16 mouse cellular contexts compared by ENCODE assay signal in genomic region chr3:37804941-37805804, GRCm38 (mm10).
DNase-seq lines count a peak whose midpoint lies in the region; ATAC-seq and TF ChIP-seq lines count a peak whose summit lies in the region.
"Had no signal": no experiment of that assay in that cellular context is flagged by ENCODE, and none has a peak within 500 bp of the region (broad histone marks: within the 10 kb centered on the region; RNA-seq: fewer than 3 reads in every experiment).

No protein-coding gene starts in this region.

- H3K4me2 ChIP-seq in forebrain, postnatal 0 days (ENCODE audit: low read depth) = no peak overlapping the region
- no peak overlapping the region for H3K4me2 ChIP-seq in forebrain, embryonic 15.5 days (replicated peaks)
- H3K4me2 ChIP-seq in limb, embryonic 15.5 days = no peak overlapping the region
- H3K4me2 ChIP-seq: hindbrain, embryonic 15.5 days had no signal

- no peak overlapping the region for H3K27ac ChIP-seq in forebrain, postnatal 0 days (ENCODE audit: low read depth, low read length)
- no peak overlapping the region for H3K27ac ChIP-seq in forebrain, embryonic 15.5 days (replicated peaks)
- H3K27ac ChIP-seq in limb, embryonic 15.5 days = peak overlapping the region; percentile 65
- H3K27ac ChIP-seq: hindbrain, embryonic 15.5 days; stomach, postnatal 0 days had no signal

- H3K27me3 ChIP-seq in forebrain, postnatal 0 days (ENCODE audit: insufficient read depth, low read length) = no peaks in the 10 kb centered on the region
- H3K27me3 ChIP-seq in forebrain, embryonic 15.5 days = no peaks in the 10 kb centered on the region
- H3K27me3 ChIP-seq in limb, embryonic 15.5 days = no peaks in the 10 kb centered on the region
- H3K27me3 ChIP-seq: hindbrain, embryonic 15.5 days had no signal

- DNase-seq in forebrain, postnatal 0 days = peak; percentile 46
- peak; percentile 58 to 76 for DNase-seq in left cerebral cortex, postnatal 14 days (ENCODE audit: low spot score in 2 of 2)
- DNase-seq in left cerebral cortex, postnatal 4 days = no peak
- peak; percentile 16 for DNase-seq in brain, embryonic 18.5 days (ENCODE audit: low read depth, low spot score)
- no peak for DNase-seq in cerebellum, postnatal 25 days
- no peak for DNase-seq in adrenal gland, postnatal 4 days (ENCODE audit: low spot score in 2 of 2)
- DNase-seq: adrenal gland, postnatal 25 days; cerebellum, adult 9-10 months; gastrocnemius, postnatal 36 days; lung, postnatal 4 days; spleen, adult 18-20 months had no signal

- WGBS in forebrain, postnatal 0 days = 79% methylated on average over 9 of the region's 9 CpGs
- 84% methylated on average over 9 of the region's 9 CpGs for WGBS in forebrain, embryonic 15.5 days
- WGBS in limb, embryonic 15.5 days = 30% methylated on average over 9 of the region's 9 CpGs

- no peak for TF ChIP-seq CTCF in forebrain, postnatal 0 days (IDR thresholded peaks at IDR 0.05; ENCODE audit: low read depth)

- no peak overlapping the region for H3K9ac ChIP-seq in forebrain, postnatal 0 days
- H3K9ac ChIP-seq in forebrain, embryonic 15.5 days (replicated peaks) = no peak overlapping the region
- H3K9ac ChIP-seq in limb, embryonic 15.5 days = no peak overlapping the region
- H3K9ac ChIP-seq: hindbrain, embryonic 15.5 days had no signal

- intact Hi-C loops in left cerebral cortex, postnatal 14 days (cut with DNase I) = no loop called here
- intact Hi-C loops in left cerebral cortex, postnatal 4 days (cut with DNase I) = no loop called here

- no peaks in the 10 kb centered on the region; the same call in 1 of the 2 replicates for H3K4me1 ChIP-seq in forebrain, postnatal 0 days (ENCODE audit: insufficient read depth)
- no peaks in the 10 kb centered on the region for H3K4me1 ChIP-seq in forebrain, embryonic 15.5 days
- peaks cover 19% of the 10 kb centered on the region for H3K4me1 ChIP-seq in limb, embryonic 15.5 days
- H3K4me1 ChIP-seq: hindbrain, embryonic 15.5 days had no signal

- no peak overlapping the region for H3K4me3 ChIP-seq in forebrain, postnatal 0 days (ENCODE audit: low read depth, low read length)
- H3K4me3 ChIP-seq in forebrain, embryonic 15.5 days = no peak overlapping the region
- H3K4me3 ChIP-seq in limb, embryonic 15.5 days = no peak overlapping the region
- H3K4me3 ChIP-seq: hindbrain, embryonic 15.5 days had no signal

- no peaks in the 10 kb centered on the region for H3K36me3 ChIP-seq in forebrain, postnatal 0 days (ENCODE audit: insufficient read depth)
- no peaks in the 10 kb centered on the region for H3K36me3 ChIP-seq in forebrain, embryonic 15.5 days
- no peaks in the 10 kb centered on the region for H3K36me3 ChIP-seq in limb, embryonic 15.5 days
- H3K36me3 ChIP-seq: G1E; hindbrain, embryonic 15.5 days had no signal

- peak; percentile 32; the same call in 1 of the 2 replicates for ATAC-seq in forebrain, postnatal 0 days
- no peak for ATAC-seq in forebrain, embryonic 15.5 days (replicated peaks)
- ATAC-seq in limb, embryonic 15.5 days (ENCODE audit: insufficient number of reproducible peaks, low FRiP score, low TSS enrichment, low read depth) = peak; percentile 22; the same call in 1 of the 2 replicates

- H3K9me3 ChIP-seq in forebrain, postnatal 0 days (ENCODE audit: low read length) = no peaks in the 10 kb centered on the region
- no peaks in the 10 kb centered on the region for H3K9me3 ChIP-seq in forebrain, embryonic 15.5 days
- no peaks in the 10 kb centered on the region for H3K9me3 ChIP-seq in limb, embryonic 15.5 days
- H3K9me3 ChIP-seq: G1E had no signal

Comparison
In these comparisons a context has a peak if more than half of its experiments do, and no peak if none do; other contexts are left out.
1. DNase-seq: peak in forebrain, postnatal 0 days (single experiment), left cerebral cortex, postnatal 14 days (2 of 2) and brain, embryonic 18.5 days (single experiment); none in left cerebral cortex, postnatal 4 days (single experiment), cerebellum, postnatal 25 days (0 of 2) and adrenal gland, postnatal 4 days (0 of 2).